Mouse (Mus musculus) mouse trophoblast stem cell (cell line): Measurements from ENCODE around the gene Chl1.

Experiments used
- in situ Hi-C, 2 experiments: fragments of 300-500 bp; cut with MseI, MboI; formaldehyde crosslinking; loops; 2 replicates in 1 of 2; 3 replicates in 1 of 2; pipeline ENCODE4 v1.15.1; 2025

Chl1 gene

DNA sequence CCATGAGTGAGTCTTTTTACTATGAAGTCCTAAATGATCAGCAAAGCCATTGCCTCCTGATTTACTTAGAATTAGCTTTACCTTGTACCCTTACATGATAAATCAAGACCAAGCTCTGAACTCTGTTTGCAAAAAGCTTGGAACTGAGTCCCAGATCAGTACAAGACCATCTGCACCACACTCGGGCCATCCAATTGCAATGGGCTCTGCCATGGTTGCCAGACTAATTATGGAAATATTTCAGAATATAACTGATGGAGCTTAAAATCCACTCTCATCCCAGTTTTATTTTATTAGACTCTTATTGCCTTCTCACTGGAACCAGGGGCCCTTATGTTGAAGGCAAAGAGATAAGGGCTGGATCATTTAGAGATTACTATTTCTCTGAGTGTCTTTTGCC lies 284.9 kb downstream of the Chl1 start:
- in situ Hi-C loops, result no loop called here
